Mouse (Mus musculus) brain, embryonic 14.5 days (tissue): ENCODE measurements around the gene Fam189a1.

Experiments
- CTCF ChIP-seq: fragments of 200-500 bp; IDR thresholded peaks from 2 replicates; pipeline ENCODE4 v1.5.1; 2012; ENCODE audit warnings: inconsistent platforms, mild to moderate bottlenecking, moderate library complexity, borderline replicate concordance; ENCODE audit not compliant: insufficient read depth, insufficient read length; ENCODE audit errors: extremely low read depth
- POLR2A ChIP-seq: fragments of 200-500 bp; IDR thresholded peaks from 2 replicates; pipeline ENCODE4 v1.6.1; 2012; ENCODE audit warnings: mild to moderate bottlenecking, inconsistent platforms, borderline replicate concordance; ENCODE audit not compliant: poor library complexity, insufficient read depth, insufficient read length, severe bottlenecking; ENCODE audit errors: extremely low read depth

DNA sequence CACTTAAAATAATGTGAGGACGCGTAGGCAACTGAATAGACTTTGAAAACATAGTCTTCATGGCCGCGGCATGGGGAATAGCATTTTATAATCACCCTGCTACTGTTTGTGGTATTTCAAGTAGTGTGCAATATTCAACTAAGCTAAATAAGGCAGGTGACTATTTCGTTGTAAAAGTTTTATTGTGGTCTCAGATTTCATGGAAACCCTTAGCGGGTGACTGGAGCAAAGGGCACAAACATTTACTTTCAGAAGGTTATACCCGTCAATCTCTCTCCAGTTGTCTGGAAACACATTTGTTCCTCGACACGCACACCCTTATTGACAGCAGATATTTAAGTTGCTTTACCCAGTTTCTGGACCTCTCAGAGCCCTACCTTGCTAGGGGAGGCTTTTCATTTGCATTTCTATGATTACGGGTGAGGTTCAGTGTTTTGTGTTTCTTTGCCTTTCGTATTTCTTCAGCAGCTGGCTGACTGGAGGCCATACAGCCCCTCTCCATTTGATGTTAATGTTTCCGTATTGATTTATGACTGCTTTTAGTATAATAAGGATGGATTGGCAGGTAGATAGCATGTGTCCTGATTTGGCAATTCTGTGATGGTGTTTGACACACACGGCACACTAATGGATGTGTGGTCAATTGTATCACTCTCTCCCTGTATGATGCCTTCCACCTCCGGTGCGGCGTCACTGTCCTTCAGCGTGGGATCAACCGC lies 107.0 kb downstream of the Fam189a1 start:
- TF ChIP-seq CTCF (no peak), POLR2A (no peak)
